Mouse (Mus musculus) embryonic stem cell, embryonic (primary cell): Measurements from ENCODE around the gene H1foo.

ENCODE experiments used
- CTCF ChIA-PET, 4 experiments: fragments of 300-600 bp in 2 of 4; fragments of 350-600 bp in 2 of 4; sonication (Branson Sonifier 250); formaldehyde crosslinking; loops; one replicate each; lab custom pipeline; 2022; ENCODE audit warnings: inconsistent platforms in 2 of 4; lab: Charles Lee
- POLR2A ChIA-PET, 4 experiments: fragments of 300-600 bp in 2 of 4; fragments of 350-600 bp in 2 of 4; sonication (Branson Sonifier 250); formaldehyde crosslinking; loops; one replicate each; lab custom pipeline; 2022; ENCODE audit warnings: antibody characterized with exemption in 4 of 4, inconsistent platforms in 1 of 4; lab: Charles Lee

The H1foo gene

DNA sequence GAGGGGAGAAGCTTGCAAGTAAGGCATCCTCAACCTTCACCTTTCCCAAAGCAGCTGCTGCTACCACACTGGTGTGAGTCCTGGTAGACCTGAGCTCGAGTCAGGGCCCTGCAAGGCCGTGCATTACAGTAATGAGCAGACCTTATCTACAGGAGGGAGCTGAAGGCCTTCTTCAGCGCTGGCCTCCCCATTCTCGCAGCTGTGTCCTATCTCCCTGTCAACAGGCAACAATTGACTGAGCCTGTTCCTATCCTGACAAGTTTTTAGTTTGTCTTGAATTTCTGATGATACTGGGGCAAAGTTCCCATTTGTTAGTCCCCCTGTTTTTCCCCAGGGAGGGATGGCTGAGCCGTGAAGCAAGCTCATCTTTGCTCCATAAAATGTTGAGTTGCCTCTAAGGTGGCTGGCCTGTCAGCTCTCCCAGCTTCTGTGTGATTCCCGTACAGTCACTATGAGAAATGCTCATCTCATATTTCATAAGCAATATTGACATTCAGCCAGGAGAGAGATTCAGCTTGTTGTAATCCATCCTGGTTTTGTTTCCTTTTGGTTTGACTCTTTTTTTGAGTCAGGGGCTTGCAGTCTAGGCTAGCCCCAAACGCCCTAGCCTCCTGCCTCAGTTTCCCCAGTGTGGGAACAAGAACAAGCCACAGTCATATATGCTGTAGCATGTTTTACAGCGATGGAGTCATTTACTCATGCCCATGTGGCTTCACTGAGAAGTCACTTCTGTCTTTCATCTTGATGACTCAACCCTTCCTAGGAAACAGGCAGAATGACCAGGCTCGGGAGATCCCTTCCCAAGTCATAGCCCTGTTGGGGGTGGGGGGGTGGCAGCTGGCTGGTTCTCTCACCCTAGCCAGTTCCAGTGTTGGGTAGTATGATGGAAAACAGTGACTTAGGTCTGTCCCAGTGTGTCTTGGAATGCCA, 975 bp upstream of the H1foo start:
- CTCF ChIA-PET = interaction anchor here in 1 of 4 experiments (0.5 kb wide), 1 partner anchor 191 kb away, joined by 6 read pairs; no protein-coding TSS in a partner anchor
- POLR2A ChIA-PET = interaction anchor here in 2 of 4 experiments (0.6 to 1.2 kb wide), 2 partner anchors 10 to 32 kb away, joined by 3 to 4 read pairs; no protein-coding TSS in a partner anchor

DNA sequence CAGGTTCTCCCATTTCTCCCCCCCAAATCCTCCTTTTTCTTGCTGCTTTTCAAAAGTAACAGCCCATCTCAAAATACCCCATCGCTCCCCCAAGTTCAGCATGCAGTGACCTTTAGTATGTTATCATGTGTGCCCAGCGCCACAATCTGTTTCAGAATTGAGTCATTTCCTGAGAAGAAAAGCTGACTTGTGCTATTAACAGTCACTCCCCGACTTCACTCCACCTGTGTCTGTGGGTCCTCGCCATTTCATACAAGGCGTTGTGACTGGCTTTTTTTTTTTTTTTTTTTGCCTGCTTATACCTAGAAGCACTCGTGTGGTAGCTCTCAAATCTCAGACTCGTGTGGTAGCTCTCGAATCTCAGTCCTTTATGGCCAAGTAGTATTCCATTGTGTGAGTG, 895 bp downstream of the H1foo start:
- POLR2A ChIA-PET = interaction anchor here in 2 of 4 experiments (0.6 to 1.1 kb wide), 3 partner anchors 29 to 60 kb away, joined by 3 read pairs; no protein-coding TSS in a partner anchor
- CTCF ChIA-PET = interaction anchor here in 1 of 4 experiments (0.6 kb wide), 1 partner anchor 126 kb away, joined by 6 read pairs; no protein-coding TSS in a partner anchor

DNA sequence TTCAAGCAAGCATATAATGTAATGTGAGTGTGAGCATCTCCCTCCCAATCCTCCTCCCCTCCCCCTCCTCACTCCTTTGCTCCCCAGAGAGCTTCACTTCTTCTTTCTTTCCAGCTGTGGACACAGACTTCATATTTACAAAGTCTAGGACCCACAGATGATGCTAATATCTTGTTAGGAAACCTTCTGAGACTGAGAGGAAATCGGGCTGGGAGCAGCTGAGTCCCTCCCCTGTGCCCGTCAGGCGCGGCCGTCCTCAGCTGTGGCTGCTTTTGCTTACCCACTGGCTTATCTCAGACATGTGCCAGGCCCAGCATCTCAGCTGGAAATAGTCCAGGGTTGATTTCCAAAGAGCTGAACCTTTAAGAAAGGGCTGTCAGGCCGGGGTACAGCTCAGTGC, 1.7 kb downstream of the H1foo start:
- CTCF ChIA-PET = interaction anchor here in 1 of 4 experiments (0.6 kb wide), 2 partner anchors 16 to 125 kb away, joined by 3 to 6 read pairs; no protein-coding TSS in a partner anchor
- POLR2A ChIA-PET = interaction anchor here in 2 of 4 experiments (0.6 to 1.1 kb wide), 4 partner anchors 28 to 222 kb away, joined by 3 to 4 read pairs (median 3); no protein-coding TSS in a partner anchor

DNA sequence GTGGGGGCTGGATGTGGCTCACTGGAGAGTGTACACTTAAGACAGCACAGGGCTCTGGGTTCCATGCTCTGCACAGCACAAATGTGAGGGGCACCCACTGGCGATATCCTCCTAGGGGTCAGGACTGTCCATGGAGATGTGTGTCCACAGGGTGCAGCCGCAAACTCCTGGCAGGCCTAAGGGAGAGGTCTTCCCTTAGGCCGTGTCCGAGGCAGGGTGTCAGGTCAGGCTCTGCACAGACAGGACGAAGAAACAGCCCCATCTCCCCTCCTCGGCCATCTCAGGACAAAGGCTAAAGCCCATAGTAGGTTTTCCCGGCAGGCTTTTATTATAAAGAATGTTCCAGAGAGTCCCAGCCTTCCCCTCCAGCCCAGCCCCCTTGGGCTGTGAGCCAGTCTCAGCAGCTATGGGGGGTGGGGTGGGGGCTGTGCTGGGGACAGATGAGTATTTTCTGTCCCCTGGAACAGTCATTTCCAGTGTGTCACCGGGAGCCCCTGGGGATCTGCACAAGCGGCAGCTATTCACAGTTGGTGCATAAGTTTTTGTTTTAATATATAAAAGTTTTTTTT, 9.9 kb downstream of the H1foo start:
- POLR2A ChIA-PET = no interaction called here
- CTCF ChIA-PET = interaction anchor here in 1 of 4 experiments (0.6 kb wide), 1 partner anchor 280 kb away, joined by 3 read pairs; no protein-coding TSS in a partner anchor

DNA sequence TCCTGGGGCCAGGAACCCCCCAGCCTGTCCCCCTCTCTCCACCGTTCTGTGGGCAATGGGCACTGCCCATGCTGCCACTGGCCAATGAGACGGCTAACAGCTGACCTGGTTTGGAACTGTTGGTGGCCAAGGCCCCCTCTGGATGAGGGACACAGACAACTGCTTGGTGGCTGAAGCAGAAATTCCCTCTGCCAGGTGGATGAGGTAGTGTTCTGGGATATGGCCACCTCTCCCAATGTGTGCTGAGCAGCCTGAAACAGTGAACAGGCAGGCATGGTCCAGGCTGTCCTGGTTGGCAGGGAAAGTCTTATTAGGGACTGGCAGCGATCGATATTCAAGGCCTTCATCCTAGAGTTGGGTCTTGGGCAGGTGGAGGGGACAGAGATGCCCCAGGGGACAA, 10.4 kb downstream of the H1foo start:
- POLR2A ChIA-PET = no interaction called here
- CTCF ChIA-PET = no interaction called here

DNA sequence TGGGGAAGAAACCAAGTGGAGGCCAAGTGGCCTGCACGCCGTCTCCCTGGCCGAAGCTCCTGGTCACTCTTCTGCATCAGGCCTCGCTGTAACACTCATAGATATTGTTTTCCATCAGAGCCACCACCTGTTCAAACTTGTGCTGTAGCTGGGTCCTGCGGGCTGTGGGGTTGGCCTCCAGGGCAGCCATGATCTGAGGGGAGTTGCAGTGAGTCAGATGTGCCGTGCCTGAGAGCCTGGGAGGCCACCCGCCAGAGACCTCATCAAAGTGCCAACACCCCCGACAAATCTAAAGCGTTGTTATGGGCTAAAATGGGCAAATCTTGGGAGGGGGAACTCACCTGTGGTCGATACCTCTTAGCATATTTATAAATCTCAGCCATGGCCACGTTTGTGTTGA, 10.9 kb downstream of the H1foo start:
- ChIA-PET POLR2A (no interaction called here), CTCF (no interaction called here)

DNA sequence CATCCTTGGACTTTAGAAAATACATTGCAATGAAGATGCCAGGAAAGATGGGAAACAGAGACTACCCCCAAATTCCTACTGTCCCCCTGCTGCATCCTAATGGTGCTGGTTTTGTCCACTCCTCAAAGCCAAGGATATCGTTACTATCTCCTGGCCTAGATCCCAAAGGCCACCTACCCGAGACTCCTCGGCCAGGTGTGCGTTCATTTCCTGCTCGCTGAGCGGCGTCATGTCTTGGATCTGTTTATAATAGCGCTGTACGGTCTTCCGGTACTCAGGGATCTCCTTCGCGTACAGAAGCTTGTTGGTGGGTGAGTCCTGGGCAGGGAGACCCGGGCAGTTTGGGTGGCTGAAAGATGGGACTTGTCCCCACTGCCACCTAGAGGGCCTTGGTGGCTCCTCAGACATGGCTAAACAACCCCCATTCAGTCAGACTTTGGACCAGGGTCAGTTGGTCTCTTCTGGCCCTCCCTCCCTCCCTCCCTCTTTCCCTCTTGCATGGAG, 11.7 kb downstream of the H1foo start:
- ChIA-PET POLR2A (interaction anchor here in 2 of 4 experiments (0.7 to 1.2 kb wide), 2 partner anchors 151 to 238 kb away, joined by 3 to 4 read pairs; no protein-coding TSS in a partner anchor), CTCF (interaction anchor here in 1 of 4 experiments (0.6 kb wide), 3 partner anchors 24 to 46 kb away, joined by 3 to 4 read pairs (median 3); no protein-coding TSS in a partner anchor)

DNA sequence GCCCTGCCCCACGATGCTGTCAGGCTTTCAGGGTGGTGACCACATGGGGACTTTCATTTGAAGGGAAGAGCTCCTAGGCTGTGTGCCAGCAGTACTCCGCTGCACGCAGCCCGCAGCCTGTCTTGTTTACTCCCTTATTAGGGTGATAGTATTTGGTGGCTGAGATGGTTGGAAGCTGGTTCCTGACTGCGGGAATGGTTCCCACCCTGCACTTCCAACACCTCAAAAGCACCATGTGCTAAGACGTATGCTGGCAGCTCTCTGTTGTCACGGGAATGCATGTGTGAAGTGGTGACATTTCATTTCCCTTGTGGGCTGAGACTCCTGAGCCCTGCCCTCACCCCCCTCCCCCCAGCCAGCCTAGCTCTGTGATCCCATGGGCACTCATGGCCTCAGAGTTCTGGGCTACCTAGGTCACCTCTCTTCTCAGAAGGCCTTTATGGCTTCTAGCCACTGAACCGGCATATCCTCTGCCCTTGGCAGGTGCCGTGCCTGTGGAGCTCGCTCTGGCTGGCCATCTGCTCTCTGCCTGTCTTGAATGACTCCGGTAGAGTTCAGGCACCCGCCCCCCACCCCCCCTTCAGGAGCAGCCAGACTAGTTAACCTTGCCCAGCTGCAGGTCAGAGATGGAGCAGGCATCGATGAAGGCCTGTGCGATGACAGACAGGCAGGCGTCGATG, 12.3 kb downstream of the H1foo start:
- ChIA-PET POLR2A (interaction anchor here in 2 of 4 experiments (0.5 to 1.2 kb wide), 3 partner anchors 69 to 239 kb away, joined by 3 to 12 read pairs (median 4); no protein-coding TSS in a partner anchor), CTCF (interaction anchor here in 2 of 4 experiments (0.5 to 0.6 kb wide), 4 partner anchors 29 to 646 kb away, joined by 3 to 4 read pairs (median 3); no protein-coding TSS in a partner anchor)

DNA sequence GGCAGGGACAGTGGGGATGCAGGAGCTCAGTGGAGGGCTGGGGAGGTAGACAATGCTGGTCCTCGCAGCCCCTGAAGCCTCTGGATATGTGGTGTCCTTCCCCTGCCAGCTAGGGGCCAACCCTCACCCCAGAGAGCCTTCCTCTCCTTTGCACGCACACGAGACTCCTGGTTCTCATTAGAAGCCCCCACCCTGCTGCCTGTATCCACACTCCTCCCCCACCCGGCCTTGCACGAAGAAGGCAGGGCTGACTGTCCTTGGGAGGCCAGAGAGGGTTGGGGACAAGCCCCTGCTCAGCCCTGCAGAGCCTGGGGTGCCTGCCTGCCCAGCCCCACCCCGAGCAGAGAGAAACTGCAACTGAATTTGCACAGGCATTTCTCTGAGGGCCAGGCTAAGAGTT, 12.9 kb downstream of the H1foo start:
- ChIA-PET POLR2A (interaction anchor here in 2 of 4 experiments (0.5 to 1.2 kb wide), 2 partner anchors 69 to 149 kb away, joined by 3 to 12 read pairs; no protein-coding TSS in a partner anchor), CTCF (interaction anchor here in 2 of 4 experiments (0.5 to 0.6 kb wide), 3 partner anchors 9 to 645 kb away, joined by 3 to 4 read pairs (median 3); no protein-coding TSS in a partner anchor)

DNA sequence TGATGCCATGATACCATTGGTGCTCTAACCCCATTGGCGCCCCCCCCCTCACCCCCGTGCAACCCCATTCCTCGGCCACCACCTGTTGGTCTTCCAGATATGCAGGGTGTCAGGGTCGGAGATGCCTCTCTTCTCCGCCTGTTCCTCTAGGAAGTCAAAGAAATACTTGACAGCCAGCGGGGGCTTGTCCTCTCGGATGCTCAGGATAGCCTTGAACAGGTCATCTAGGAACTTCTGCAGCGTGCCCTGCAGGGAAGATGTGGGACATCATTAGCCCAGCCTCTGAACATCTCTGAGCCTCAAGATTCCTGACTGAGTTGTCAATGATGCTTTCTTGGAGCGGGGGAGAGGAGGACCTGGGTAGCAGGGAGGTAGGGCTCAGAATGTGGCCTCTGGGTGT, 13.7 kb downstream of the H1foo start:
- POLR2A ChIA-PET = interaction anchor here in 2 of 4 experiments (0.6 to 1.3 kb wide), 4 partner anchors 25 to 621 kb away, joined by 3 to 8 read pairs (median 3); partner anchors contain the start of gene Washc2 (in 1 of the 2)
- CTCF ChIA-PET = interaction anchor here in 1 of 4 experiments (0.7 kb wide), 1 partner anchor 1745 kb away, joined by 3 read pairs; no protein-coding TSS in a partner anchor

DNA sequence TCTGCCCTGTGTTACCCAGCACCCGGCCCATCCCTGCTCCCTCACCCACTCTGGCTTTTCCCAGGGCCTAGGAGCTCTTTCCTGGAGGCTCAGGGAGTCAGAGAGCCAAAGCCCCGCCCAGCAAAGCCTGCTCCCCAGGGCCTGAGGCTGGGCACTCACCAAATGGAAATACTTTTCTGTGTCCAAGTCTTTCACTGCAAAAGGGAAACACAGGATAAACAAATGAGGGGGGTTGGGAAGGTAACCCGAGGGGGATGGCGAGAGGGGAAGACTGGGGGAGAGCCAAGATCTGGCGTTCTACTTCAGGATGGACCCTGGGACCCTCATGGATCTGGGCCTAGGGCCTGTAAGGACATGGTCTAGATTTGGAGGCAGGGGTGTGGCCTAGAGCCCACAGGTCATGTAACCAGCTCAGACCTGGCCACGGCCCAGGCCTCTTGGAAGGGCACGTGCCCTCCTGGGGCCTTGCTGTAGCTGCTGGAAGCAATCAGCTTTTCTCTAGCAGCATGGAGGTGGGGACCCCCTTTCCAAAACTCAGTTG, 14.5 kb downstream of the H1foo start:
- CTCF ChIA-PET = interaction anchor here in 2 of 4 experiments (0.5 to 0.7 kb wide), 3 partner anchors 241 to 1745 kb away, joined by 3 to 5 read pairs (median 4); no protein-coding TSS in a partner anchor

DNA sequence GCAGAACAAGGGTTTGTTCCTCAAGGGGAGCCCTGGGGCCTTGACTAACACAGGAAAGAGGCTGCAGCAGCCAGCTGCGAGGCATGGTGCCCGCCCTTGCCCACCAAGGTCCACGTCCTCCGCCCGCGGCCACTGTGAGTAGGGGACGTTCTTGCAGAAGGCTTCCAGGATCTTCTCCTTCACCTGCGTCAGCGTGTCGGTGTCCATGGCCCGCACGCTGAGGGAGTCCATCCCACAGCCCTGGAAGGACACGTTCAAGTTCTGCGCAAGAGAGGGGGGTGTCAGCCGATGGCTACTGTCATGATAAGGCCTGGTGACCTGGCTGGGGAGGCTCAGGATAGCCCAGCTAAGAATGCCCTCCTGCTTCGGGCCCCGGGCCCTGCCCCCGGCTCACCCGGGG, 15.6 kb downstream of the H1foo start:
- POLR2A ChIA-PET = interaction anchor here in 1 of 4 experiments (0.6 kb wide), 1 partner anchor 20 kb away, joined by 3 read pairs; no protein-coding TSS in a partner anchor

More for the DNA sequence above, 14.5 kb downstream of the H1foo start:
- POLR2A ChIA-PET = interaction anchor here in 2 of 4 experiments (0.7 to 1.3 kb wide), 3 partner anchors 25 to 249 kb away, joined by 3 to 8 read pairs (median 3); partner anchors contain the start of gene Washc2 (in 1 of the 2)

DNA sequence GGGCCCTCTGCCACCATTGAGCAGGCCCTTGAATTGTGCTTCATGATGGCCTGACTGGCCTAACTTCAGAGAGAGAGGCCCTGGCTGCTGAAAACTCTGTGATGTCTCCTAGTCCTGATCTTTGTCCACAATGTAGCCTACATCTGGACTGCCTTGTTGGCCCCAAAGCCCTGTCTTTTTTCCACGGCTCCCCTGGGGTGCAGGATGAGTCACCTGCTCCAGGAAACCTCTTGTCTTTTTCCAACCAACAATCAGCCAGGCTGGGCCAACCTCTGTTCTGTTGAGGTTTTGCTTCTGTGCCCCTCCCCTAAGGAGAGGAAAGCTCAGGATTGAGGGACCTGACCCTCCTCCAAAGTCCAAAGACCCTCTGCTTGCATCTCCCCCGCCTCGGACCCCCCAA, 17.0 kb downstream of the H1foo start:
- ChIA-PET CTCF (interaction anchor here (0.5 to 2.3 kb wide), 28 partner anchors 10 to 716 kb away, joined by 3 to 14 read pairs (median 4); partner anchors contain the start of genes H1foo (in 1 of the 4), Ift122 (in 1 of the 4), Mbd4 (in 1 of the 4) and Rho (in 1 of the 4)), POLR2A (interaction anchor here in 2 of 4 experiments (0.6 to 0.7 kb wide), 3 partner anchors 33 to 972 kb away, joined by 3 to 4 read pairs (median 3); partner anchors contain the start of gene Plxnd1 (in 1 of the 2))

More for the DNA sequence above, 15.6 kb downstream of the H1foo start:
- CTCF ChIA-PET = interaction anchor here in 1 of 4 experiments (0.6 kb wide), 1 partner anchor 1498 kb away, joined by 3 read pairs; no protein-coding TSS in a partner anchor

DNA sequence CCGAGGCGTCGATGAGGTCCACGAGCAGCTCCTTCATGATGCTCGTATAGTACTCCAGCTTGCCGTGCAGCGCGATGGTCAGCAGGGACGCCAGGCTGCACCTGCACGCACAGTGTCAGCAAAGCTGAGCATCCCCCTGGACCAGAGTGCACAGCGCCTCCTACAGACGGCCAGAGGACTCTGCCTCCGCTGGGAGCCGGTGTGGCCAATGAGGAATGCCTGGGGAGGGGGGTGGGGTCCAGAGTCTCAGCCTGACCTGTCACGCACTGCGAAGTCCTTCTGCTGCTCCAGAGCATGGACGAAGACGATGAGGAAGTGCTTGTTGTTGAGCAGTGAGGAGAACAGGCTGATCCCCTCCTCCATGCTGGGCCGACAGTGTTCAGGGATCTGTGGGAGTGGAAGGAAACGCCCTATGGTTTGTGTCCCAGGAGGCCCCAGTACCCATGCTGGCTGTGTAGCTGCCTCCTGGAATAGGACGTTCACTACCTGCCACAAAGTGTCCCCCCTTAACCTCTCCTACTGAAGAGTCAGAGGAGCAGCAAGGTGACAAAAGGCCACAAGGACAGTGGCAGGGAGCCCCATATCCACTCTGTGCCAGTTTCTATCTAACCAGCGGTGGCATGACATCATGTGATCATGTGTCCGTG, 17.8 kb downstream of the H1foo start:
- ChIA-PET POLR2A (interaction anchor here in 1 of 4 experiments (1.2 kb wide), 1 partner anchor 76 kb away, joined by 3 read pairs; no protein-coding TSS in a partner anchor), CTCF (interaction anchor here (0.5 to 2.3 kb wide), 34 partner anchors 9 to 717 kb away, joined by 3 to 14 read pairs (median 3); partner anchors contain the start of genes H1foo (in 1 of the 4), Ift122 (in 1 of the 4), Mbd4 (in 1 of the 4) and Rho (in 1 of the 4))

DNA sequence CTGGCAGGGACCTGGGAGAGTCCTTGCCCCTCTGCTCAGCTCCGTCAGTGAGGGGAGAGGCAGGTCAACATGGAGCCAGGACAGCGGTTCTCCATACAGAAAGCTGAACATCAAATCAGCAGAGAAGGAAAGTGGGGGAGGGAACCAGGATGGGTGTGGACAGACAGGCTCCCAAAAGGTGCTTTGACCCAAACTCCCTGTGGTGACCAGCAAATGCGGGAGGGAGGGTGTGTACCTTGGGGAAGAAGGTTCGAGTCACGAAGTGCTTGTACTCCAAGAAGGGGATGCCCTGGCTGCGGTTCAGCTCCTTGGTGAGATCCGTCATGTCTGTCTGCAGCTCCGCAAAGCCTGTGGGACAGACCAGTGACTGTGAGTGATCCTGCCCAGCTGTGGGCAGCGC, 18.9 kb downstream of the H1foo start:
- POLR2A ChIA-PET = no interaction called here
- CTCF ChIA-PET = interaction anchor here in 1 of 4 experiments (1.2 kb wide), 1 partner anchor 42 kb away, joined by 3 read pairs; no protein-coding TSS in a partner anchor
